Mouse (Mus musculus) monocyte, adult 5-6 weeks (primary cell): ENCODE results near the gene Ascc2. TPM values are rescaled to one million over a fixed set of nuclear protein-coding genes. Genes with fewer than 3 reads are reported as not detected.
"Not testable (repeated sequence)": the region's sequence is repeated elsewhere in the genome, so short reads cannot be mapped to it uniquely, and the experiment has no call there.

ENCODE experiments used
- ATAC-seq: fragments of 153-309, 156-312 bp; replicated peaks from 2 replicates; pipeline ENCODE4 v1.8.0; 2017; ENCODE audit warnings: mild to moderate bottlenecking; ENCODE audit not compliant: low TSS enrichment, insufficient number of reproducible peaks, severe bottlenecking, poor library complexity, low FRiP score
- total RNA-seq: library from RNA; stranded (forward); fragments of 200-1000, 200-491, 200-594 nt; gene quantifications from 3 replicates; pipeline ENCODE4 v1.2.3, GENCODE M21; 2017

Ascc2 gene
- total RNA-seq, 1 experiment from 2014 or later = 10.4 TPM

GRCm38 (mm10) chr11:4625931-4626330 is 11.6 kb upstream of the Ascc2 start:
- no peak for ATAC-seq

GRCm38 (mm10) chr11:4627636-4628035 is 9.9 kb upstream of the Ascc2 start:
- ATAC-seq = no peak

- ATAC-seq = no peak
These were observed 7.7 kb upstream of the Ascc2 start for GRCm38 (mm10) chr11:4629861-4630280.

- ATAC-seq = no peak
These were observed 4.1 kb upstream of the Ascc2 start for GRCm38 (mm10) chr11:4633420-4633819.

- ATAC-seq = no peak
These were observed 3.2 kb upstream of the Ascc2 start for GRCm38 (mm10) chr11:4634395-4634794.

GRCm38 (mm10) chr11:4636782-4637342 is 685 bp upstream of the Ascc2 start:
- no peak for ATAC-seq

GRCm38 (mm10) chr11:4638261-4638660 is 714 bp downstream of the Ascc2 start:
- ATAC-seq = no peak

- ATAC-seq = no peak
These were observed 3.6 kb downstream of the Ascc2 start for GRCm38 (mm10) chr11:4641185-4641584.

GRCm38 (mm10) chr11:4643722-4644121 is 6.2 kb downstream of the Ascc2 start:
- ATAC-seq = no peak

GRCm38 (mm10) chr11:4645180-4645579 is 7.6 kb downstream of the Ascc2 start:
- not testable (repeated sequence) for ATAC-seq

GRCm38 (mm10) chr11:4646409-4646808 is 8.9 kb downstream of the Ascc2 start:
- ATAC-seq = no peak

- ATAC-seq = no peak
These were observed 22.3 kb downstream of the Ascc2 start for GRCm38 (mm10) chr11:4659818-4660217.

- ATAC-seq = no peak
These were observed 22.9 kb downstream of the Ascc2 start for GRCm38 (mm10) chr11:4660309-4661025.

GRCm38 (mm10) chr11:4661324-4661723 is 23.8 kb downstream of the Ascc2 start:
- ATAC-seq = no peak

- ATAC-seq = no peak
These were observed 24.4 kb downstream of the Ascc2 start for GRCm38 (mm10) chr11:4661871-4662495.

GRCm38 (mm10) chr11:4662496-4662878 is 24.9 kb downstream of the Ascc2 start:
- no peak for ATAC-seq

- ATAC-seq = no peak
These were observed 34.2 kb downstream of the Ascc2 start for GRCm38 (mm10) chr11:4671736-4672135.

- no peak for ATAC-seq
These were observed 37.0 kb downstream of the Ascc2 start for GRCm38 (mm10) chr11:4674593-4674992.

GRCm38 (mm10) chr11:4675126-4675562 is 37.6 kb downstream of the Ascc2 start:
- no peak for ATAC-seq

- ATAC-seq = no peak
These were observed 38.1 kb downstream of the Ascc2 start for GRCm38 (mm10) chr11:4675693-4676092.
